Mouse (Mus musculus) neural tube, embryonic 12.5 days (tissue): ENCODE measurements around the gene Olfr1442. TPM values are rescaled to one million over a fixed set of nuclear protein-coding genes. Genes with fewer than 3 reads are reported as not detected.
"Not testable (repeated sequence)": the region's sequence is repeated elsewhere in the genome, so short reads cannot be mapped to it uniquely, and the experiment has no call there.

Source experiments
- ATAC-seq: fragments of 200-750 bp; cut with Nextera tagmentation; 2 replicates; pipeline ENCODE4 v1.8.0; 2017; ENCODE audit warnings: low read depth, mild to moderate bottlenecking, moderate TSS enrichment, moderate library complexity; ENCODE audit not compliant: low FRiP score
- H3K27ac ChIP-seq: fragments of 300-500 bp; sonication (generic); 2 replicates; pipeline ENCODE4 v1.5.1; 2016
- H3K27me3 ChIP-seq: fragments of 300-500 bp; sonication (generic); replicated peaks from 2 replicates; pipeline ENCODE4 v1.6.1; 2016; ENCODE audit warnings: mild to moderate bottlenecking
- H3K36me3 ChIP-seq: fragments of 300-500 bp; sonication (generic); 2 replicates; pipeline ENCODE4 v1.6.1; 2016; ENCODE audit warnings: mild to moderate bottlenecking
- H3K4me1 ChIP-seq: fragments of 300-500 bp; sonication (generic); 2 replicates; pipeline ENCODE4 v1.6.1; 2016
- H3K4me2 ChIP-seq: fragments of 300-500 bp; sonication (generic); replicated peaks from 2 replicates; pipeline ENCODE4 v1.6.1; 2016; ENCODE audit warnings: mild to moderate bottlenecking
- H3K4me3 ChIP-seq: fragments of 300-500 bp; sonication (generic); 2 replicates; pipeline ENCODE4 v1.5.1; 2016
- H3K9ac ChIP-seq: fragments of 300-500 bp; sonication (generic); 2 replicates; pipeline ENCODE4 v1.6.1; 2016; ENCODE audit warnings: mild to moderate bottlenecking
- H3K9me3 ChIP-seq: fragments of 300-500 bp; sonication (generic); 2 replicates; pipeline ENCODE4 v1.6.1; 2016; ENCODE audit warnings: mild to moderate bottlenecking
- WGBS: fragments of 180-500 bp; shearing (Covaris S2); methylation state at CpG from one replicate; pipeline ENCODE4 v1.1.7; 2016; 5-methylcytosine and 5-hydroxymethylcytosine counted together
- polyA plus RNA-seq: library from polyadenylated mRNA; unstranded; fragments of >200 nt; fragmentation: Nextera tagmentation; extraction: Ambion mirVana; gene quantifications from 2 replicates; pipeline ENCODE4 v1.2.1, GENCODE M21; 2016

Olfr1442 gene
- polyA plus RNA-seq, 1 experiment from 2014 or later: not detected

GRCm38 (mm10) chr19:12695590-12695989 lies 25.4 kb downstream of the Olfr1442 start, which contains the start of gene Keg1:
Gene Keg1 (plus strand): TSS chr19:12695786.
- Histone ChIP-seq H3K27ac (no peak within 1 kb of the TSS), H3K27me3 (no peaks in the 10 kb centered on the region), H3K9ac (no peak within 1 kb of the TSS), H3K4me3 (no peak within 1 kb of the TSS), H3K36me3 (no peaks in the 10 kb centered on the region), H3K4me2 (no peak within 1 kb of the TSS), H3K9me3 (no peaks in the 10 kb centered on the region), H3K4me1 (no peaks in the 10 kb centered on the region)
- 82% methylated on average over 3 of the region's 3 CpGs for WGBS
- no peak for ATAC-seq

- H3K9ac ChIP-seq: no peak overlapping the region
- H3K9me3 ChIP-seq: no peaks in the 10 kb centered on the region
- H3K4me3 ChIP-seq: no peak overlapping the region
- H3K4me1 ChIP-seq: no peaks in the 10 kb centered on the region
- ATAC-seq: no peak
- no peak overlapping the region for H3K27ac ChIP-seq
- no peaks in the 10 kb centered on the region for H3K27me3 ChIP-seq
- no peaks in the 10 kb centered on the region for H3K36me3 ChIP-seq
- H3K4me2 ChIP-seq: no peak overlapping the region
Measured at GRCm38 (mm10) chr19:12696221-12696620, 26.0 kb downstream of the Olfr1442 start.

- Histone ChIP-seq H3K4me3 (no peak overlapping the region), H3K9me3 (no peaks in the 10 kb centered on the region), H3K27me3 (no peaks in the 10 kb centered on the region), H3K36me3 (no peaks in the 10 kb centered on the region), H3K9ac (no peak overlapping the region), H3K4me1 (no peaks in the 10 kb centered on the region), H3K4me2 (no peak overlapping the region), H3K27ac (no peak overlapping the region)
- ATAC-seq: no peak
- WGBS: 88% methylated on average over 2 of the region's 2 CpGs
Measured at GRCm38 (mm10) chr19:12708458-12708857, 38.2 kb downstream of the Olfr1442 start.

- no peak overlapping the region for H3K27ac ChIP-seq
- no peaks in the 10 kb centered on the region for H3K9me3 ChIP-seq
- no peak overlapping the region for H3K4me2 ChIP-seq
- no peak for ATAC-seq
- H3K36me3 ChIP-seq: no peaks in the 10 kb centered on the region
- no peak overlapping the region for H3K9ac ChIP-seq
- no peaks in the 10 kb centered on the region for H3K27me3 ChIP-seq
- no peaks in the 10 kb centered on the region for H3K4me1 ChIP-seq
- H3K4me3 ChIP-seq: no peak overlapping the region
Measured at GRCm38 (mm10) chr19:12708986-12709385, 38.7 kb downstream of the Olfr1442 start.

- H3K9me3 ChIP-seq: no peaks in the 10 kb centered on the region
- no peak overlapping the region for H3K4me3 ChIP-seq
- H3K9ac ChIP-seq: no peak overlapping the region
- whole genome bisulfite sequencing: 84% methylated on average over 6 of the region's 6 CpGs
- no peak for ATAC-seq
- H3K4me2 ChIP-seq: no peak overlapping the region
- no peaks in the 10 kb centered on the region for H3K27me3 ChIP-seq
- H3K27ac ChIP-seq: no peak overlapping the region
- no peaks in the 10 kb centered on the region for H3K36me3 ChIP-seq
- no peaks in the 10 kb centered on the region for H3K4me1 ChIP-seq
Measured at GRCm38 (mm10) chr19:12719189-12719588, 49.0 kb downstream of the Olfr1442 start.

- Histone ChIP-seq H3K4me3 (no peak overlapping the region), H3K9ac (no peak overlapping the region), H3K27me3 (no peaks in the 10 kb centered on the region), H3K27ac (no peak overlapping the region), H3K4me1 (no peaks in the 10 kb centered on the region), H3K36me3 (no peaks in the 10 kb centered on the region), H3K4me2 (no peak overlapping the region), H3K9me3 (no peaks in the 10 kb centered on the region)
- 84% methylated on average over 2 of the region's 2 CpGs for WGBS
- ATAC-seq: no peak
Measured at GRCm38 (mm10) chr19:12720463-12720862, 50.2 kb downstream of the Olfr1442 start.

- not testable (repeated sequence) for H3K4me2 ChIP-seq, H3K27ac ChIP-seq, H3K27me3 ChIP-seq, H3K36me3 ChIP-seq, ATAC-seq, H3K9me3 ChIP-seq, H3K4me1 ChIP-seq, H3K9ac ChIP-seq, H3K4me3 ChIP-seq
- 81% methylated on average over 5 of the region's 5 CpGs for WGBS
Measured at GRCm38 (mm10) chr19:12720919-12721318, 50.7 kb downstream of the Olfr1442 start.

GRCm38 (mm10) chr19:12721596-12721995 lies 51.4 kb downstream of the Olfr1442 start:
- H3K4me2 ChIP-seq, H3K4me3 ChIP-seq, H3K9ac ChIP-seq, H3K27me3 ChIP-seq, H3K4me1 ChIP-seq, H3K27ac ChIP-seq, H3K9me3 ChIP-seq, H3K36me3 ChIP-seq, ATAC-seq: not testable (repeated sequence)
- 94% methylated on average over 7 of the region's 7 CpGs for WGBS

GRCm38 (mm10) chr19:12722308-12722707 lies 52.1 kb downstream of the Olfr1442 start:
- no peak overlapping the region for H3K4me2 ChIP-seq
- H3K36me3 ChIP-seq: no peaks in the 10 kb centered on the region
- H3K27ac ChIP-seq: no peak overlapping the region
- WGBS: 68% methylated on average over 3 of the region's 3 CpGs
- H3K9ac ChIP-seq: no peak overlapping the region
- ATAC-seq: no peak
- H3K4me3 ChIP-seq: no peak overlapping the region
- no peaks in the 10 kb centered on the region for H3K4me1 ChIP-seq
- no peaks in the 10 kb centered on the region for H3K9me3 ChIP-seq
- H3K27me3 ChIP-seq: no peaks in the 10 kb centered on the region

- no peaks in the 10 kb centered on the region for H3K36me3 ChIP-seq
- H3K4me2 ChIP-seq: no peak overlapping the region
- H3K27me3 ChIP-seq: no peaks in the 10 kb centered on the region
- no peaks in the 10 kb centered on the region for H3K4me1 ChIP-seq
- no peak overlapping the region for H3K4me3 ChIP-seq
- no peak overlapping the region for H3K9ac ChIP-seq
- no peak overlapping the region for H3K27ac ChIP-seq
- ATAC-seq: no peak
- H3K9me3 ChIP-seq: no peaks in the 10 kb centered on the region
- 77% methylated on average over 1 of the region's 1 CpGs for WGBS
Measured at GRCm38 (mm10) chr19:12725851-12726250, 55.6 kb downstream of the Olfr1442 start.

Other genes starting within 250 kb of the Olfr1442 start
- gene Pfpl, start 242.5 kb upstream of the Olfr1442 start, polyA plus RNA-seq: not detected in 2 replicates
- gene Mpeg1, start 209.7 kb upstream of the Olfr1442 start, polyA plus RNA-seq: 0.76 and 1.1 TPM in 2 replicates
- gene Dtx4, start 169.0 kb upstream of the Olfr1442 start, polyA plus RNA-seq: 58.4 and 63.3 TPM in 2 replicates
- 13.3 and 15.7 TPM in 2 replicates for gene Fam111a, start 124.7 kb upstream of the Olfr1442 start, polyA plus RNA-seq
- not detected in 2 replicates for gene Gm4952, start 70.5 kb upstream of the Olfr1442 start, polyA plus RNA-seq
- gene Glyat, start 37.1 kb upstream of the Olfr1442 start, polyA plus RNA-seq: not detected in 2 replicates
- not detected in 2 replicates for gene Olfr1443, start 7.7 kb downstream of the Olfr1442 start, polyA plus RNA-seq
- not detected in 2 replicates for gene Keg1, start 25.3 kb downstream of the Olfr1442 start, polyA plus RNA-seq
- 1.5 and 1.6 TPM in 2 replicates for gene Cntf, start 95.2 kb downstream of the Olfr1442 start, polyA plus RNA-seq
- gene Zfp91, start 125.7 kb downstream of the Olfr1442 start, polyA plus RNA-seq: 19.3 and 19.9 TPM in 2 replicates
- 1.3 and 1.4 TPM in 2 replicates for gene Lpxn, start 125.8 kb downstream of the Olfr1442 start, polyA plus RNA-seq
- gene Gm5244, start 176.2 kb downstream of the Olfr1442 start, polyA plus RNA-seq: not detected in 2 replicates
- not detected in 2 replicates for gene Olfr1444, start 186.8 kb downstream of the Olfr1442 start, polyA plus RNA-seq
- gene Olfr1445, start 213.4 kb downstream of the Olfr1442 start, polyA plus RNA-seq: not detected in 2 replicates
- gene Olfr1446, start 223.1 kb downstream of the Olfr1442 start, polyA plus RNA-seq: not detected in 2 replicates
- not detected in 2 replicates for gene Olfr1447, start 233.3 kb downstream of the Olfr1442 start, polyA plus RNA-seq